Mouse (Mus musculus): ENCODE results near the gene Hoxd12. TPM values are rescaled to one million over a fixed set of nuclear protein-coding genes. Genes with fewer than 3 reads are reported as not detected.

Gene Hoxd12
- polyA plus RNA-seq, 1 experiment from 2014 or later: not detected

DNA sequence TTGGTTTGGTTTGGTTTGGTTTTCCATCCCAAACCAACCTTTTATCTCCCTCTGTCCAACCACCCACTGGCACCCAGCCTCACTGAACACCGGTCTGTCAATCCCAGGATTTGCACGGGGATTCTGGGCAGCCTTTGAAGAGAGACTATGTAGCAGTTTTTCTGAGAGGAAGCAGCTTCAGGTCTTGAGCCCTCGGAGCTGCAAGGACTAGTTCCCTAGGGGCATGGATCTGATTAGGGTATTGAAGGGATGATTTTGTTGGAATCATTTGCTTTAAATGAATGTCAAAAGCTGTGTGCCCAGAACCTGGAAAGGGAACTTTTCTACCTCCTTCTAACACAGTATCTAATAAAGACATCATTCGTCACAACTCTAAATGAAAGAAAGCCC lies 18.2 kb upstream of the Hoxd12 start:
- peaks cover 86% of the 10 kb centered on the region for H3K27me3 ChIP-seq
- no peak overlapping the region for H3K4me2 ChIP-seq (replicated peaks)
- peaks cover 32% of the 10 kb centered on the region for H3K4me1 ChIP-seq
- no peaks in the 10 kb centered on the region for H3K36me3 ChIP-seq
- H3K4me3 ChIP-seq (replicated peaks): no peak overlapping the region
- no peaks in the 10 kb centered on the region for H3K9me3 ChIP-seq (replicated peaks)
- WGBS: 2% methylated on average over 4 of the region's 4 CpGs
- H3K27ac ChIP-seq (replicated peaks): no peak overlapping the region
- no peak for ATAC-seq (ENCODE audit: insufficient number of reproducible peaks, low FRiP score, low TSS enrichment, low read depth)
- H3K9ac ChIP-seq: no peak overlapping the region

DNA sequence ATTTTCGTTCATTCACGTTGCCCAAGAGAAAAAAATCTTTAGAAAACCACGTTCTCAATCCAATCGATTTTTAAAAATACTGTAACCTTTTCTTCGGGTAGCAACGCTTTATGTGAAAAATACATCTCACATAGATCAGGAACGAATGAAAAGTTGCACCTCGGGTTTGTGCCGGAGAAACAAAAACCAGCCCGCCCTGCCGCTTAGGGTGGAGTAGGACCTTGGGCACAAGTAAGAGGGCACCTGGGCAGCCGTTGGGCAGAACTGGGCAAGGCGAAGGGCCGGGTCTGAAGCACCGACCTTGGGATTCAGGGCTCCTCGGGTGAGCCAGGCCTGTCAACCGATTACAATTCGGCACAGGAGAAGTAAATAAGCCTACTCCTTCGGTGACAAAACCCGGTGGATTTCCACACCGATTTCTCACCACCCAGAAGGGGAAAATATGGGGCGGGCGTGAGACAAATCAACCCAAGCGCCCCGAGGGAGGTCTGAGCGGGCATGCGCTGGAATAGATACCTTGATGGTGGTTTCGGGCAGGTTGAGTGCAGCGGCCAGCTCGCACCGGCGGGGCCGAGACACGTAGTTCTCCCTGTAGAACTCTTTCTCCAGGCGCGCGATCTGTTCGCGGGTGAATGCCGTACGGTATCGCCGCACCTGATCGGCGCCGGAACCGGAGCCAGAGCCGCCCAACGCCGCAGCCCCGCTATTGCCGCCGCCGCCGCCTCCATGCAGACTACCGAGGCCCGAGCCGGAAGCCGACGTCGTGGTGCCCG lies 17.4 kb upstream of the Hoxd12 start:
- Histone ChIP-seq H3K4me3 (replicated peaks) (peak overlapping the region; percentile 21; the same call in 1 of the 2 replicates), H3K9ac (no peak overlapping the region), H3K27ac (replicated peaks) (no peak overlapping the region), H3K9me3 (replicated peaks) (no peaks in the 10 kb centered on the region), H3K4me1 (peaks cover 34% of the 10 kb centered on the region), H3K36me3 (no peaks in the 10 kb centered on the region), H3K27me3 (peaks cover 86% of the 10 kb centered on the region), H3K4me2 (replicated peaks) (peak overlapping the region; percentile 29)
- WGBS: 3% methylated on average over 62 of the region's 62 CpGs
- no peak for ATAC-seq (ENCODE audit: insufficient number of reproducible peaks, low FRiP score, low TSS enrichment, low read depth)

DNA sequence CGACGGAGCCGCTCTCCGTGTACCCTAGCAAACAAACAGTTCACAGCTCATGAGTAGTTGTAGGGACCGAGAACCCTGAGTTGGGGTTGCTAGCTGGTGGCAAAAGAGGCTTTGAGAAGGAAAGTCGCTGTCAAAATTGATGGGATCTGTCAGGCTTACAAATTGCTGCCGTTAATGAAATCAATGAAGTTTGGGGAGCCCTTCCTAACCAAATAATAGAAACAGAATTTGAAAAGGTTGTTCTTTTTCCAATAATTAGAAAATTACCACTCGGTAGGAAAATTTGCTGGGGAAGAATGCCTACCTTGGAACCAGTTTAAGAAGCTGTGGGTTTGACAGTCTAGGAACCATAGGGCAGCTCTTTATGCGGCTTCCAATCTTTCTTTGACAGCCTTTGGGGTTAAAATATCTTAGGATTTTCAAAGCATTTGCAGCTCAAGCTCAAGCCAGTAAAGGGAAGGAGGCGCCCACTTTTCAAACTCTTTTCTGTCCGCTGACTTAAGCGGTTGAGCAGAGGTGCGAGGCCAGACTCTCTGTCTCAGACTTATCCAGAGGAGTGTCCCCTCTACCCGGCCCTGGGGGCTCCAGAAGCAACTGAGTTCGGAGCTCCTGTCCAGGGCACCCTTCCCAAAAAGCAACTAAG lies 16.7 kb upstream of the Hoxd12 start:
- no peak overlapping the region for H3K9ac ChIP-seq
- ATAC-seq (ENCODE audit: insufficient number of reproducible peaks, low FRiP score, low TSS enrichment, low read depth): no peak
- peaks cover 34% of the 10 kb centered on the region for H3K4me1 ChIP-seq
- 2% methylated on average over 15 of the region's 15 CpGs for WGBS
- no peak overlapping the region for H3K27ac ChIP-seq (replicated peaks)
- no peaks in the 10 kb centered on the region for H3K9me3 ChIP-seq (replicated peaks)
- peaks cover 91% of the 10 kb centered on the region for H3K27me3 ChIP-seq
- no peaks in the 10 kb centered on the region for H3K36me3 ChIP-seq
- peak overlapping the region; percentile 21; the same call in 1 of the 2 replicates for H3K4me3 ChIP-seq (replicated peaks)
- H3K4me2 ChIP-seq (replicated peaks): peak overlapping the region; percentile 29

DNA sequence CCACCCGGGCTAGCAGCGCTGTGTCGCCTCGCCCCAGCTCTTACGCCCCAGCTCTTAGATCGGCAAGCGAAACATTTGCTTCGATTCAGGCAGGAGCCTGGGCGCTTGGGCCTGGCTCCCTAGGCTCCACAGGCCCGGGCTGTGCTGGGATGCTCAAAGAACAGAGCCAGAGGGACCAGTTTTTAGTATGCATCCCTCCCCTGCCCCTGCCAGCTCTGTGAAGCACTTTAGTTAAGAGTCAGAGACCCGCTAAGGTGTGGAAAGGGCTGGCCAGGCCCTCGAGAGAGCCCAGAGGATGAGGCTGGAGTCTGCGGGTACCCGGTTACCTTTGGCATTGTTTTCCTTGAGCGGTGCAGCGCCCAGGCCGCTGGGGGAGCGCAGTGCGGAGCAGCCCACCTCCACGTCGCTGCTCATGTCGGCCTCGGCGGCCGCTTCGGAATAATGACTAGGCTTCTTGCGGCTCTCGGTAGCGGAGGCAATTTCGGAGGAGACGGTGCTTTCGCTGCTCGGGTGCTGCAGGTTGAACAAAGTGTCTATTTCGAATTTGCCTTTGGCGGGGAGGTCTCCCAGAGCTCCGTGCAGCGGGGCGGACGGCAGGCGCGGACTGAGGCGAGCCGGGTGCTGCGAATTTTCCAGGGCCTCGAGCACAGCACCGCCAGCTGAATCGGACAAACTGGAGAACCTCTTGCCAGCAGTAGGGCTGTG lies 16.0 kb upstream of the Hoxd12 start:
- Histone ChIP-seq H3K4me2 (replicated peaks) (peak overlapping the region; percentile 15; the same call in 1 of the 2 replicates), H3K4me3 (replicated peaks) (peak overlapping the region; percentile 12; the same call in 1 of the 2 replicates), H3K9me3 (replicated peaks) (no peaks in the 10 kb centered on the region), H3K27ac (replicated peaks) (no peak overlapping the region), H3K4me1 (peaks cover 34% of the 10 kb centered on the region), H3K36me3 (no peaks in the 10 kb centered on the region), H3K9ac (no peak overlapping the region), H3K27me3 (peaks cover 95% of the 10 kb centered on the region)
- WGBS: 3% methylated on average over 47 of the region's 47 CpGs
- ATAC-seq (ENCODE audit: insufficient number of reproducible peaks, low FRiP score, low TSS enrichment, low read depth): no peak

DNA sequence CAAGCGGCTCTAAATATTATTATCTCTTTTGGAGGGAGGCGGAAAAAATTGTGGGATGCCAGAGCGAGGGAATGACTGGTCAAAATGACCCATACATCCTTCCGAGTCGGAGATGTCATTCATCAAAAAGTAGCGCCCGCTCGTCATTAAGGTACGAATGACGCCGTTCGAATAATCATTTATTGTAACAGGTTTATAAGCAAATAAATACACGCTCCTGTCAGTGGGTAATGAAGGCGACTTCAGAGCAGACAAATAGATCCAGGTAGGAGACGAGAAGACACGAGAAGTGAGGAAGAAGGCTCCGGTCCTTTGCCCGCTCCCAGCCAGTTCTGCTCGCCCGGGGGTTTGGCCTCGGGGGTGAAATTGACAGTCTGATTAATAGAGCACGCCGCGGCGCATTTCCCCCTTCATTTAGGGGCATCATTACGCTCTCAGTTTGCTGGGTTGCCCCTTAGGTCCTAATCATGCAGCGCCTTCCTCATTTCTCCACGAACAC lies 15.3 kb upstream of the Hoxd12 start, which contains the start of gene Evx2:
Evx2 (minus strand) TSS at position 51 of the 499 bp plus-strand sequence.
- Histone ChIP-seq H3K27me3 (peaks cover 95% of the 10 kb centered on the region), H3K4me2 (replicated peaks) (peak within 1 kb of the TSS; percentile 15; the same call in 1 of the 2 replicates), H3K4me1 (peaks cover 34% of the 10 kb centered on the region), H3K4me3 (replicated peaks) (peak within 1 kb of the TSS; percentile 12; the same call in 1 of the 2 replicates), H3K9me3 (replicated peaks) (no peaks in the 10 kb centered on the region), H3K9ac (no peak within 1 kb of the TSS), H3K36me3 (no peaks in the 10 kb centered on the region), H3K27ac (replicated peaks) (no peak within 1 kb of the TSS)
- WGBS: 3% methylated on average over 28 of the region's 28 CpGs
- no peak for ATAC-seq (ENCODE audit: insufficient number of reproducible peaks, low FRiP score, low TSS enrichment, low read depth)

DNA sequence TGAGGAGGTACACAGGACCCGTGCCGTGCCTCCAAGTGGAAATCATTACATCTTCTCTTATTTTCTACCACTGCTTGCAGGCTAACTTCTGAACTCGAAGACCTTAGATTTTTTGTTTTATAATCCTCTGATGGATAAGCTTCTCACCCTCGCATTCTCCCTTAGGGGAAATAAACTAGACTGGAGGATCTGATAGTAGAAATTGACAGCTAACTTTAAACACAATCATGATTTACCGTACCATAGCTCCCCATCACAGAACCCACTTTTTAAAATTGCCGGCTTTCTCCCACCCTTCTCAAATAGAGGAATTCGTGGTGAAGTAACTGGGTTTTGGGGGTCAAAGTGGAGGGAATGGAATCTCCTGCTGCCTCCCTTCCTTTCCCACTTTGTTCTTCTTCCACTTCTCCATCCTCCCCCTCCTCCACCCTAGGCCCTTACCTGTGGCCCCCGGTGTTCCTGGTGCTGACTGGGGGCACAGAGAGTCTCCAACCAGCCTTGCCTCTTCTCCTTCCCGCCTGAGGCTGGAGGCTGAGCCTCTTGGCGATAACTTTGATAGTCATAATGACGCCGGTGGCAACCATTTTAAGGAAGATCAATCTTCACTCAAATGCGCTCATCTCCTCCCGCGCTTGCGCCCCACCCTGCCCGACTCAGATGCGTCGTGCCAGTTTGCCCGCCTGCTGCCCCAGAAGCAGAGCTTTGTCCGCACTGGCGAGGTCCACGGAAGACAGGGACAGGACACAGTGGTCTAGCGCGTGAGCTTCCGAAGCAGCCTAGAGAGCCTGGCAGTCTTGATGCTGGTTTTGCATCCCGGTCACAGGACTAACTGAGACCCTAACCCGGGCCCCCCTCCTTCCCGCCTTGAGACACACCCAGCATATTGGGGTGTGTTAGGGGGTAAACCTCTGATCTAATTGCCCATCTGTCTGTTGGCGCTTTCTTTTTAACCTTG lies 14.1 kb upstream of the Hoxd12 start:
- ATAC-seq (ENCODE audit: insufficient number of reproducible peaks, low FRiP score, low TSS enrichment, low read depth): no peak
- Histone ChIP-seq H3K36me3 (no peaks in the 10 kb centered on the region), H3K27ac (replicated peaks) (no peak overlapping the region), H3K9me3 (replicated peaks) (no peaks in the 10 kb centered on the region), H3K9ac (no peak overlapping the region), H3K4me2 (replicated peaks) (no peak overlapping the region), H3K27me3 (peaks cover 94% of the 10 kb centered on the region), H3K4me3 (replicated peaks) (0 out of 2 replicates have a peak overlapping the region, but pooled peaks have one; percentile 1), H3K4me1 (peaks cover 32% of the 10 kb centered on the region)
- WGBS: 2% methylated on average over 30 of the region's 30 CpGs

DNA sequence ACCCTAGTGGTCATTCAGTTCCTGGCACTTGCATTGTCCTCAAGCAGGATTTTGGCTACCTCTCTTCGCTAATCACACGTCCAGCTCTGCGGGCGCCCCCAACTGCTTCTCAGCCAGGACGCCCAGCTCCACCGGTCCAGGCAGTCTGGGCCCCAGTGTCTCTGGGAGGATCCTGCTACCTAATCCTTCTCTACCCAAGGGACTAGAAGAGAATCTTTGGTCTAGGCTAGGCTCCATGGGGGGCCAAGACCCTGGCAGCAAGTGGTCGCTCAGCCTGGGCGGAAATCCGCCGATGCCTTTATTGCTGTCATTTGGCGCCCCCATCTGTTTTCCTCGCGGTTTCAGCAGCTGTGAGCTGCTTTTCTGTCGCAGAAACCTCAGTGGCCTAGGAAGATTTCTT lies 13.1 kb upstream of the Hoxd12 start:
- H3K4me1 ChIP-seq: peaks cover 26% of the 10 kb centered on the region
- ATAC-seq (ENCODE audit: insufficient number of reproducible peaks, low FRiP score, low TSS enrichment, low read depth): no peak
- WGBS: 1% methylated on average over 14 of the region's 14 CpGs
- H3K4me2 ChIP-seq (replicated peaks): peak overlapping the region; percentile 46
- H3K9ac ChIP-seq: no peak overlapping the region
- peaks cover 94% of the 10 kb centered on the region for H3K27me3 ChIP-seq
- no peaks in the 10 kb centered on the region for H3K9me3 ChIP-seq (replicated peaks)
- no peaks in the 10 kb centered on the region for H3K36me3 ChIP-seq
- no peak overlapping the region for H3K27ac ChIP-seq (replicated peaks)
- peak overlapping the region; percentile 29 for H3K4me3 ChIP-seq (replicated peaks)

DNA sequence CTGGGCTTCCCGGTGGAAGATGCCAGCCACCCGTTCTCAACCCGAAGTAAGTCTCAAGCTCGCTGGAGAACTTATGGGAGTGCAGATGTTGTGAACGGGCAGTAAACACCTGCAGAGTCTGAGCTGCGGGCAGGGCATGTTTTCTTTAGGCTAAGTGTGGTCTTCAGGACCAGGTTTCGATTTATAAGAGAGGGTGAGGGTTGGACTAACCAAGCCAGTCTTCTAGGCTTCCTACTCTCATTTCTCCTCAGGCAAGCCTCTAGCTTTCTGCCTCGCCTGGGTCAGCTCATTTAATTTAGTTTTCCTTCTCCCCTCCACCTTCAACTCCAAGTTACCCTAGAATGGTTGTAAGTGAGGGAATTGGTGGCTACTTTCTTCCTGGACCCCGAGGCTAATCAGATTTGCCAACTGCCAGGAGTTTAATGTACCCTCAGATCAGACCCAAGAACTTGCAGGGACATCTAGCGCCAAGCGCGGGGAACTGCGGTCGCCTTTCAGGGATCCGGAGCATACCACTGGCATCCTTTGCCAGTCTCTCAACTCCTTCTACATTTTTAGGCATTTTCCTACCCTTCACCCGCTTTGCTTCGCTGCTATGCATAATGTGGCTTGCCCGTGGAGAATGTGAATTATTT lies 11.4 kb upstream of the Hoxd12 start:
- WGBS: 3% methylated on average over 18 of the region's 18 CpGs
- Histone ChIP-seq H3K4me3 (replicated peaks) (no peak overlapping the region), H3K27ac (replicated peaks) (no peak overlapping the region), H3K9ac (no peak overlapping the region), H3K4me1 (peaks cover 27% of the 10 kb centered on the region), H3K27me3 (peaks cover 95% of the 10 kb centered on the region), H3K9me3 (replicated peaks) (no peaks in the 10 kb centered on the region), H3K36me3 (no peaks in the 10 kb centered on the region), H3K4me2 (replicated peaks) (0 out of 2 replicates have a peak overlapping the region, but pooled peaks have one; percentile 15)
- ATAC-seq (ENCODE audit: insufficient number of reproducible peaks, low FRiP score, low TSS enrichment, low read depth): no peak

DNA sequence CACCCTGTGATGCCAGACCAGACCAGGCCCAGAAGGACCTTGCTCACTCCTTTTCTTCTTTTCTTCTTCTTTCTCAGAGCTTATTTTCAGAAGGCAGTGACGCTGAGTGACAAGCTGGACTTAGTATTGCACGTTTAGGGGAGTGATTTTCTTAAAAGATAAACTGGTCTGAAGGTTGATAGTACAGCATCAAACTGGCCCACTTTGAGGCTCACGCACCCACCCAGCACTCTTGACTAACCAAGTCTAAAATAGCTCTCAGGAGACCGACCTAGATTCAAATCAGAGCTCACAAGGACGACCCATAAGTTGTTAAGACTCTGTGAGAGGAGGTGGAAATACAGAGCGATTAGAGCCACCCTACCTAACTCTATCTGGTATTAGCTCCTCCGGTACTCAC lies 8.4 kb upstream of the Hoxd12 start:
- Histone ChIP-seq H3K4me1 (peaks cover 17% of the 10 kb centered on the region), H3K9me3 (replicated peaks) (no peaks in the 10 kb centered on the region), H3K9ac (no peak overlapping the region), H3K4me2 (replicated peaks) (no peak overlapping the region), H3K36me3 (no peaks in the 10 kb centered on the region), H3K27me3 (peaks cover 94% of the 10 kb centered on the region), H3K4me3 (replicated peaks) (no peak overlapping the region), H3K27ac (replicated peaks) (no peak overlapping the region)
- WGBS: 2% methylated on average over 7 of the region's 7 CpGs
- no peak for ATAC-seq (ENCODE audit: insufficient number of reproducible peaks, low FRiP score, low TSS enrichment, low read depth)

All from embryonic facial prominence, embryonic 15.5 days (tissue).